Mouse (Mus musculus): ENCODE measurements at regions not wholly inside any gene's neighbourhood (a gene's known extent, or its start where the extent isn't known, plus 50 kb on each side); places are given as distances from the start of the nearest gene placed in this dataset.

DNA sequence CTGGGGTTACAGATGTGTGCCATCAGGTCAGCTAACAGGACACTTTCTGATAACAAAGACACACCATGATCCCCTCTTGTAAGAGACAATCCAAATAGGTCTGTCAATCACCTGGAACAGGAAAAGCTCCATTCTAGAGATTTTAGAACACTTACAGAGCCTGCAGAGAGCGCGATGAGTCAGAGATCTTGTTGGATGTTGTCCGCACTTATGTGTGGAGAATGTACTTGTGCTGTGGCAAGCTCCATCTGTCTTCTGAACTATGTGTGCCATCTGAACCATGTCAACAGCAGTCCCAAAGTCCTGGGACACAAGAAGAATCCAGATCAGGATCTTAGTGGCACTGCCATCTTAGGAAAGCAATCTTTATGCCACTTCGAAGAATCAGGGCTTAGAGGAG lies 244.4 kb downstream of the 1810013L24Rik start:
- no peak for TF ChIP-seq POLR2A (IDR thresholded peaks at IDR 0.05; ENCODE audit: control insufficient read depth, low read depth, low read length)
- no peak for TF ChIP-seq CTCF (IDR thresholded peaks at IDR 0.05; ENCODE audit: control insufficient read depth, insufficient read depth, insufficient replicate concordance, low read depth, low read length)
- no peaks in the 10 kb centered on the region for H3K36me3 ChIP-seq (ENCODE audit: control insufficient read depth, insufficient read depth, low read length)
- H3K27me3 ChIP-seq (ENCODE audit: control insufficient read depth, insufficient read depth, low read length), result no peaks in the 10 kb centered on the region
- H3K4me3 ChIP-seq (ENCODE audit: control insufficient read depth, low read depth, low read length), result no peak overlapping the region
- H3K4me1 ChIP-seq (ENCODE audit: control insufficient read depth, insufficient read depth, low read length), result no peaks in the 10 kb centered on the region
- no peak overlapping the region for H3K27ac ChIP-seq (ENCODE audit: control insufficient read depth, insufficient read depth, low read depth, low read length)

DNA sequence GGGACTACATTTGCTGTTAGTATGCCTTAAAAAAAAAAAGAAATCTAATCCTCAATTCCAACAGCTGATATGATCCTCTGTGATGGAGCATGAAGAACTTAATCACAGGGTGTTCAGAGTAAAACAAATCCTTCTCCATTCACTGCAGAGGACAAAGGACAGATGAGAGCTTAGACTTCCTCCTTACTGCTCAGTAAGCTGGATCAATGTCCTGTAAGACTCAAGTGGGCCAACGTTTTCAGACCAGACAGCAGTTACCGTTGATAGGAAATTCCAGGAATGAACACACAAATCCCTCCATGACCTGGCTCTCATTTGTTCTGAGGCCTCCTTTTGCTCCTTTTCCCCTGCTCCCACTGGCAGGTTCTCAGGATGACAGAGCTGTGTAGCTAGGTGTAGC lies 247.6 kb downstream of the 1810013L24Rik start:
- H3K27me3 ChIP-seq (ENCODE audit: control insufficient read depth, insufficient read depth, low read length), result no peaks in the 10 kb centered on the region
- no peak overlapping the region for H3K27ac ChIP-seq (ENCODE audit: control insufficient read depth, insufficient read depth, low read depth, low read length)
- H3K4me3 ChIP-seq (ENCODE audit: control insufficient read depth, low read depth, low read length), result no peak overlapping the region
- no peaks in the 10 kb centered on the region for H3K4me1 ChIP-seq (ENCODE audit: control insufficient read depth, insufficient read depth, low read length)
- TF ChIP-seq POLR2A (IDR thresholded peaks at IDR 0.05; ENCODE audit: control insufficient read depth, low read depth, low read length) (no peak), CTCF (IDR thresholded peaks at IDR 0.05; ENCODE audit: control insufficient read depth, insufficient read depth, insufficient replicate concordance, low read depth, low read length) (no peak)
- H3K36me3 ChIP-seq (ENCODE audit: control insufficient read depth, insufficient read depth, low read length), result no peaks in the 10 kb centered on the region

DNA sequence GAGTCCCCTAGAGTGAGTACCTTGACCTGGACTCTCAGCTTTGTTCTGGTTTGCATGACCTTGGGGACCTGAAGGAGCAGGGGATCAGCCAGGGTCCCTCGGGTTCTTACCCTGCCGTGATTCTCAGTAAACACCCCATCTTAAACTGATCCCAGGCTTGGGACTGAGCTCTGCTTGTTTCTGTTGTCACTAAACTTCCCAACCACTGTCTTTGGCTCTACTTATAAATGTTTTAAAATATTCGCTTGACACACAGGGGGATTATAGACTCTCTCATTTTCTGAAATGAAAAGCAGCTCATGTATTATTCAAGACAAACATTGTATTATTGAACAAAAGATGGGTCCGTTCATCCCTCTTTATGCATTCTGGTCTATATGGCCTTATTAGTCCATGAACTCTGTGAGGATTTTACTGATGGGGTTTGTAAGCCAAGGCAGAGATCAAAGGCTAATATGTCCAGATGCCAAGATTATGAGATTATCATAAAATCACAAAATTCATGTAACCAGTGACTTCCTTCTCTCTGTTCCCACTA lies 248.6 kb downstream of the 1810013L24Rik start:
- TF ChIP-seq POLR2A (IDR thresholded peaks at IDR 0.05; ENCODE audit: control insufficient read depth, low read depth, low read length) (no peak), CTCF (IDR thresholded peaks at IDR 0.05; ENCODE audit: control insufficient read depth, insufficient read depth, insufficient replicate concordance, low read depth, low read length) (no peak)
- no peaks in the 10 kb centered on the region for H3K27me3 ChIP-seq (ENCODE audit: control insufficient read depth, insufficient read depth, low read length)
- H3K4me1 ChIP-seq (ENCODE audit: control insufficient read depth, insufficient read depth, low read length), result no peaks in the 10 kb centered on the region
- H3K27ac ChIP-seq (ENCODE audit: control insufficient read depth, insufficient read depth, low read depth, low read length), result no peak overlapping the region
- no peak overlapping the region for H3K4me3 ChIP-seq (ENCODE audit: control insufficient read depth, low read depth, low read length)
- no peaks in the 10 kb centered on the region for H3K36me3 ChIP-seq (ENCODE audit: control insufficient read depth, insufficient read depth, low read length)

- Histone ChIP-seq H3K36me3 (ENCODE audit: control insufficient read depth, insufficient read depth, low read length) (no peaks in the 10 kb centered on the region), H3K4me1 (ENCODE audit: control insufficient read depth, insufficient read depth, low read length) (no peaks in the 10 kb centered on the region), H3K27me3 (ENCODE audit: control insufficient read depth, insufficient read depth, low read length) (no peaks in the 10 kb centered on the region), H3K4me3 (ENCODE audit: control insufficient read depth, low read depth, low read length) (no peak overlapping the region), H3K27ac (ENCODE audit: control insufficient read depth, insufficient read depth, low read depth, low read length) (no peak overlapping the region)
- TF ChIP-seq CTCF (IDR thresholded peaks at IDR 0.05; ENCODE audit: control insufficient read depth, insufficient read depth, insufficient replicate concordance, low read depth, low read length) (no peak), POLR2A (IDR thresholded peaks at IDR 0.05; ENCODE audit: control insufficient read depth, low read depth, low read length) (no peak)
Observed at GRCm38 (mm10) chr16:9083040-9083439, 253.1 kb downstream of the 1810013L24Rik start.

DNA sequence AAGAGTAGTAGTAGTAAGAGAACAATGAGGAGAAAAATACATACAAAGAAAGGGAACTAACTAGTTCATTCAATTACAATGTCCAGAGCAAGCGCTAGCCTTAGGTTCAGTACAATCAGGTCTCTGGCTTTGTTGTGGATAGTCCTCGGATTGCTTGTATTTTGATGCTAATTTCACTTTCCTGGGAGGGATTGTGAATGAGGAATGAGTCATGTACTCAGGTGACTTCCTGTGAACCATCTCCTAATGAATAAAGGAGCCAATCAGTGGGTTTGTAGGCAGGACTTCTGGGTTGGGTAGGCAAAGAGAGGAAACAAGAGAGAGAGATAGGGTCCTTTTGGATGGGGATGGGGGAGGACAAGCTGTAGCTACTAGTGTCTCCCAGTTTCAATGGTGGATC lies 253.8 kb downstream of the 1810013L24Rik start:
- Histone ChIP-seq H3K27me3 (ENCODE audit: control insufficient read depth, insufficient read depth, low read length) (no peaks in the 10 kb centered on the region), H3K36me3 (ENCODE audit: control insufficient read depth, insufficient read depth, low read length) (no peaks in the 10 kb centered on the region), H3K4me3 (ENCODE audit: control insufficient read depth, low read depth, low read length) (no peak overlapping the region), H3K27ac (ENCODE audit: control insufficient read depth, insufficient read depth, low read depth, low read length) (no peak overlapping the region), H3K4me1 (ENCODE audit: control insufficient read depth, insufficient read depth, low read length) (no peaks in the 10 kb centered on the region)
- TF ChIP-seq CTCF (IDR thresholded peaks at IDR 0.05; ENCODE audit: control insufficient read depth, insufficient read depth, insufficient replicate concordance, low read depth, low read length), result no peak
- no peak for TF ChIP-seq POLR2A (IDR thresholded peaks at IDR 0.05; ENCODE audit: control insufficient read depth, low read depth, low read length)

DNA sequence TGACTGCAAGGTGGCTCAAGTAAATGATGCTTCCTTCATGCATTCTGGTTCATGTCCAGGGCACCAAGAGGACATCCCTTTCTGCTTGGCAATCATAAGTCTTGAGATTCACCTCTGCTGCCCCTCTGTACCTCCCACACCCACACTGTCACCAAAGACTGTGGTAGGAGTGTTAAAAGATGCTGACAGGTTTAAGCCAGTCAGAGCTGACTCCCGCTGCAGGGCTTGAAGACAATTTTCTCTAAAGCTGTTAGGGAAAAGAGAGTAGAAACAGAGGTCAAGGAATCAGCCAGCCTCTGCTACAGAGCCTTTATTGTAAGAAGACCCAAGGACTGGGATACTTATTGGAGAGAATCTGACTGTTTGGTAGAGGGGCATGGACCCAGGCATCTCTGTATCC lies 254.7 kb downstream of the 1810013L24Rik start:
- Histone ChIP-seq H3K27me3 (ENCODE audit: control insufficient read depth, insufficient read depth, low read length) (no peaks in the 10 kb centered on the region), H3K4me3 (ENCODE audit: control insufficient read depth, low read depth, low read length) (no peak overlapping the region), H3K27ac (ENCODE audit: control insufficient read depth, insufficient read depth, low read depth, low read length) (no peak overlapping the region), H3K4me1 (ENCODE audit: control insufficient read depth, insufficient read depth, low read length) (no peaks in the 10 kb centered on the region), H3K36me3 (ENCODE audit: control insufficient read depth, insufficient read depth, low read length) (no peaks in the 10 kb centered on the region)
- TF ChIP-seq POLR2A (IDR thresholded peaks at IDR 0.05; ENCODE audit: control insufficient read depth, low read depth, low read length) (no peak), CTCF (IDR thresholded peaks at IDR 0.05; ENCODE audit: control insufficient read depth, insufficient read depth, insufficient replicate concordance, low read depth, low read length) (no peak)

DNA sequence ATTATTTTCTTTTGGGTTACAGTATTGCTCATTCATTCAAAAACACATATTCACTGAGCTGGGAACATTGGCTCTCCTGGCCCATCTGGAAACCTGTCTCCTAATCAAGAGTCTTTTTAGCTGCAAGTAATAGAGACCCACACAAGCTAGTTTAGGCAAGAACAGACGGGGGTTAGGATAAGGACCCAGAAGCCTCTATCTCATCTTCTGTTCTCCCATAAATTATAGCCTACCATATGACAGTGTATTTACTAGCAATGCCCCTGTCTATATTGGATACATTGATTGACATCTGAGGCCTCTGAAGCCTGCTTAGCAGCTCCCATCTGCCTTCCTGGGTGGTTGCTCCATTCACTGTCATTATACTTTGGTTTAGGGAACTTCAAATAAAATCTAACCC lies 255.2 kb downstream of the 1810013L24Rik start:
- TF ChIP-seq CTCF (IDR thresholded peaks at IDR 0.05; ENCODE audit: control insufficient read depth, insufficient read depth, insufficient replicate concordance, low read depth, low read length) (no peak), POLR2A (IDR thresholded peaks at IDR 0.05; ENCODE audit: control insufficient read depth, low read depth, low read length) (no peak)
- Histone ChIP-seq H3K27ac (ENCODE audit: control insufficient read depth, insufficient read depth, low read depth, low read length) (no peak overlapping the region), H3K27me3 (ENCODE audit: control insufficient read depth, insufficient read depth, low read length) (no peaks in the 10 kb centered on the region), H3K36me3 (ENCODE audit: control insufficient read depth, insufficient read depth, low read length) (no peaks in the 10 kb centered on the region), H3K4me1 (ENCODE audit: control insufficient read depth, insufficient read depth, low read length) (no peaks in the 10 kb centered on the region), H3K4me3 (ENCODE audit: control insufficient read depth, low read depth, low read length) (no peak overlapping the region)

DNA sequence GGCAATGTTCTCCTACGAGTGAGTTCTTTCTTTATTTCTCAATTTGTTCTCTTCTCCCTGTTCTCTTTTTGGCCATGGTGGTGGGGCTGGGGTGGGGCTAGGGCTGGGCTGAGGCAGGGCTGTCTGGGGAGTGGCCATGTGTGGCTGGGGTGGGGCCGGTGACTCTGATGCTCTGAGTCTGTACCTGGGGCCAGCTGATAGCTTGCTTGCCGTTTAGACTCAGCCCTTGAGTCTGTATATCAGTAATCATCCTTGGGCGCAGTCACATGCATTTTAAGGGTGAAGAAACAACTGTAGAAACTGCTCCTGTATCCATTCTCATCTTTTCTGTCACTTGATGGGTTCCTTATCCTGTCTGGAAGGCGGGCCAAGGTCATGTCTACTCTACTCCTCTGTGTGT lies 256.1 kb downstream of the 1810013L24Rik start:
- H3K36me3 ChIP-seq (ENCODE audit: control insufficient read depth, insufficient read depth, low read length), result no peaks in the 10 kb centered on the region
- H3K4me3 ChIP-seq (ENCODE audit: control insufficient read depth, low read depth, low read length), result no peak overlapping the region
- no peaks in the 10 kb centered on the region for H3K27me3 ChIP-seq (ENCODE audit: control insufficient read depth, insufficient read depth, low read length)
- TF ChIP-seq CTCF (IDR thresholded peaks at IDR 0.05; ENCODE audit: control insufficient read depth, insufficient read depth, insufficient replicate concordance, low read depth, low read length) (no peak), POLR2A (IDR thresholded peaks at IDR 0.05; ENCODE audit: control insufficient read depth, low read depth, low read length) (no peak)
- H3K4me1 ChIP-seq (ENCODE audit: control insufficient read depth, insufficient read depth, low read length), result no peaks in the 10 kb centered on the region
- H3K27ac ChIP-seq (ENCODE audit: control insufficient read depth, insufficient read depth, low read depth, low read length), result no peak overlapping the region

Measured in testis, adult 2 months (tissue).